Mouse (Mus musculus): ENCODE results near the gene Abcb10. TPM values are rescaled to one million over a fixed set of nuclear protein-coding genes. Genes with fewer than 3 reads are reported as not detected.
"Not testable (repeated sequence)": the region's sequence is repeated elsewhere in the genome, so short reads cannot be mapped to it uniquely, and the experiment has no call there.

The Abcb10 gene
- total RNA-seq (2014; rRNA removed; ENCODE audit: low replicate concordance) (34.5 and 48.2 TPM in 2 replicates), polyA plus RNA-seq (2015; fragmentation: Nextera tagmentation; extraction: Ambion mirVana) (17.1 and 17.2 TPM in 2 replicates)

DNA sequence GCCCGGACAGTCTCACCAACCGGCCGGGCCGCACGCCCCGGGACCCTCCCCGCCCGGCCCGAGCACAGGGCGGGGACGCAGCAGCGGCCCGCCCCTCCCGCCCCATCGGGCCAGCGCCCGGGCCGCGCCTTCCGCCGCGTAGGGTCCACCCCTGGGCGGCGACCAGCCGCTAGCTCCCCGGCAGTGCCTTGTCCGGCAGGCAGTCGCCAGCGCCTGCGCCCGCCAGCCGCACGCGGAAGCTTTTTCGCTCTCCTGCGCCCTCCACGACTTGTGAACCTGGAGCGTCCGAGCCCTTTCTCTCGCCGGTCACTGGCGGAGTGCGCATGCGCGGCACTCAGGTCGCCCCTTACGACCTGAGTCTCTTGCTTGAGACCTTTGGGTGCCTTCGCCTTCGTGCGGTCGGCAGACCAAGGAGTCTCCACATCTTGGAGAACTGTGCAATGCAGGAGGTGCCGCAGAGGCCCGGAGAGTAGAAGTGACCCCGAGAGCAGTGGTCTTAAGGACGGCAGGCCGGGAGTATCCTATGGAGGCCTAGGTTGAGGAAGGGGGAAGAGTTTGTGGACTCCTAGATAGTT is at the start of gene Abcb10:
Abcb10 (minus strand) TSS at position 297 of the 575 bp plus-strand sequence.
- Histone ChIP-seq H3K9me3 (replicated peaks; ENCODE audit: control insufficient read depth, low read length) (no peaks in the 10 kb centered on the region), H3K4me1 (ENCODE audit: control insufficient read depth, insufficient read depth) (peaks cover 10% of the 10 kb centered on the region), H3K4me3 (ENCODE audit: low read depth, low read length) (peak within 1 kb of the TSS; percentile 83), H3K4me2 (ENCODE audit: low read depth, low read length) (peak within 1 kb of the TSS; percentile 98), H3K36me3 (replicated peaks; ENCODE audit: control insufficient read depth, insufficient read depth, low read length) (no peaks in the 10 kb centered on the region), H3K27ac (ENCODE audit: low read depth) (peak within 1 kb of the TSS; percentile 91), H3K9ac (replicated peaks; ENCODE audit: low read depth, low read length) (peak within 1 kb of the TSS; percentile 76), H3K27me3 (ENCODE audit: control insufficient read depth, insufficient read depth, low read length) (no peaks in the 10 kb centered on the region)
- WGBS, result under 1% methylated on average over 53 of the region's 56 CpGs
- ATAC-seq (ENCODE audit: insufficient read depth, low read depth) (peak; percentile 95), DNase-seq (ENCODE audit: low spot score) (peak; percentile 87)
- TF ChIP-seq CTCF (IDR thresholded peaks at IDR 0.05; ENCODE audit: low read depth), result no peak

DNA sequence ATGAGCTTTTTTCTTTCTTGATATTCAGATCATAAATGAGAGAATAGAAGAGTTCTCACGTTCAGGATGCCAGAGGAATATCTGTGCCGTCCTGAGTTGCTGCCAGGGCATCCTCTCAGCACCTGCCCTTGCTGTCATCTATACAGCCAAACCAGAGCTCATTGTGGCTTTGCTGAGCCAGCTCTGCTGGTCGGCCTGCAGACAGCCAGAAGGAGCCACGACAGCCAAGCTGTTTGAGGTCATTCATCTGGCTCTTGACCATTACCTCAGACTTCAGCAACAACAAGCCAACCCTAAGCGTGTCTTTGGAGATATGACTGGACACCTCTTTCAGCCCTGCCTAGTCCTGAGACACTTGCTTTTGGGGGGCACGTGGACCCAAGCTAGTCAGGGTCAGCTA is 44.9 kb upstream of the Abcb10 start:
- H3K27ac ChIP-seq (ENCODE audit: low read depth), result no peak overlapping the region
- H3K4me3 ChIP-seq (ENCODE audit: low read depth, low read length), result no peak overlapping the region
- TF ChIP-seq CTCF (IDR thresholded peaks at IDR 0.05; ENCODE audit: low read depth), result no peak
- TF ChIP-seq EP300 (IDR thresholded peaks at IDR 0.05; ENCODE audit: low read depth), result no peak
- no peaks in the 10 kb centered on the region for H3K27me3 ChIP-seq (ENCODE audit: control insufficient read depth, insufficient read depth, low read length)
- H3K36me3 ChIP-seq (replicated peaks; ENCODE audit: control insufficient read depth, insufficient read depth, low read length), result peaks cover 71% of the 10 kb centered on the region
- no peak overlapping the region for H3K9ac ChIP-seq (replicated peaks; ENCODE audit: low read depth, low read length)
- H3K4me1 ChIP-seq (ENCODE audit: control insufficient read depth, insufficient read depth), result no peaks in the 10 kb centered on the region
- no peak overlapping the region for H3K4me2 ChIP-seq (ENCODE audit: low read depth, low read length)
- 81% methylated on average over 6 of the region's 6 CpGs for WGBS
- no peaks in the 10 kb centered on the region for H3K9me3 ChIP-seq (replicated peaks; ENCODE audit: control insufficient read depth, low read length)
- DNase-seq (ENCODE audit: low spot score) (no peak), ATAC-seq (ENCODE audit: insufficient read depth, low read depth) (no peak)

- H3K27ac ChIP-seq (ENCODE audit: low read depth); DNase-seq (ENCODE audit: low spot score); H3K9me3 ChIP-seq (replicated peaks; ENCODE audit: control insufficient read depth, low read length); H3K4me3 ChIP-seq (ENCODE audit: low read depth, low read length); H3K4me1 ChIP-seq (ENCODE audit: control insufficient read depth, insufficient read depth); H3K4me2 ChIP-seq (ENCODE audit: low read depth, low read length); ATAC-seq (ENCODE audit: insufficient read depth, low read depth); H3K27me3 ChIP-seq (ENCODE audit: control insufficient read depth, insufficient read depth, low read length); H3K9ac ChIP-seq (replicated peaks; ENCODE audit: low read depth, low read length): not testable (repeated sequence)
- 74% methylated on average over 2 of the region's 2 CpGs for WGBS
- H3K36me3 ChIP-seq (replicated peaks; ENCODE audit: control insufficient read depth, insufficient read depth, low read length), result peaks cover 61% of the 10 kb centered on the region
Observed at GRCm38 (mm10) chr8:124026265-124026664, 43.3 kb upstream of the Abcb10 start.

- H3K36me3 ChIP-seq (replicated peaks; ENCODE audit: control insufficient read depth, insufficient read depth, low read length), result peaks cover 17% of the 10 kb centered on the region
- no peak for TF ChIP-seq EP300 (IDR thresholded peaks at IDR 0.05; ENCODE audit: low read depth)
- TF ChIP-seq CTCF (IDR thresholded peaks at IDR 0.05; ENCODE audit: low read depth), result no peak
- H3K4me2 ChIP-seq (ENCODE audit: low read depth, low read length), result peak within 1 kb of the TSS; percentile 95
- H3K9ac ChIP-seq (replicated peaks; ENCODE audit: low read depth, low read length), result peak within 1 kb of the TSS; percentile 81
- peak within 1 kb of the TSS; percentile 92 for H3K4me3 ChIP-seq (ENCODE audit: low read depth, low read length)
- DNase-seq (ENCODE audit: low spot score), result peak; percentile 86
- H3K4me1 ChIP-seq (ENCODE audit: control insufficient read depth, insufficient read depth), result peaks cover 29% of the 10 kb centered on the region
- H3K9me3 ChIP-seq (replicated peaks; ENCODE audit: control insufficient read depth, low read length), result no peaks in the 10 kb centered on the region
- H3K27ac ChIP-seq (ENCODE audit: low read depth), result peak within 1 kb of the TSS; percentile 91
- H3K27me3 ChIP-seq (ENCODE audit: control insufficient read depth, insufficient read depth, low read length), result no peaks in the 10 kb centered on the region
- peak; percentile 89 for ATAC-seq (ENCODE audit: insufficient read depth, low read depth)
- 2% methylated on average over 49 of the region's 74 CpGs for WGBS
Observed at GRCm38 (mm10) chr8:124021237-124022227, 38.6 kb upstream of the Abcb10 start, which contains the start of the genes Taf5l and Urb2. Gene Taf5l, minus strand, starts transcription at chr8:124021397. Gene Urb2, plus strand, starts transcription at chr8:124021508.

DNA sequence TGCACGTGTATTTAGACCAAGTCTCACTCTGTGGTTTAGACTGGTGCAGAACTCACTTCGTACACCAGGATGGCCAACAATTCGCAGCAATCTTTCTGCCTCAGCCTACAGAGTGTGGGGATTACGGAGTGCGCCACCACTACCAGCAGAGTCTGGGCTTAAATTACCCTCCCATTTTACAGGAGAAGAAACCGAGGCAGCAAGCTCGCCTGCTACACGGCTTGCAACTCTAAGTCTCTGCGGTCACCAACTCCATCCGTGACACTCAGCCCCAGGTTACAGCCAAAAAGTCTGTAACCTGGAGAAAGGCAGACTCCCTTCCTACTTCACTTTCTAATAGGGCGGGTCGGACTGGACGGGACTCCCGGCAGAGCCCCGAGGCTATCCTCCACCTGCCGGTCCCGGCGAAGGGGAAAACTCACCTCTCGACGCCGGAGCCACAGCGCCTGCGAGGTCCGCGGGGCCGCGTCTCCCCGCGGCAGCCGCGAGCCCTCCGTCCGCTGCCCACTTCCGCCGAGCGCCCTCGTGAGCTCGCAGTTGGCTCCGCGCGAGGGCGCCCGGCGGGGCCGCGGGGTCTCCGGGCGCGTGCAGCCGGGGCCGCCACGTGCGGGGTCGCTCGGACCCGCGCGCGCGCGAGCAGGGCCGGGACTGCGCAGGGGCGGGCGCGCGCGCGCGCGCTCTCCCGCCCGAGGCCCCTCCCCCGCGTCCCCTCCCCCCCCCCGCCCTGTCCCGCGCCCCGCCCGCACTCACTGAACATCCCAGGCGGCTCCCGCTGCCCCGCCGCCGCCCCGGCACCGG is 37.7 kb upstream of the Abcb10 start:
- H3K9ac ChIP-seq (replicated peaks; ENCODE audit: low read depth, low read length), result peak overlapping the region; percentile 81
- ATAC-seq (ENCODE audit: insufficient read depth, low read depth), result peak; percentile 87
- TF ChIP-seq CTCF (IDR thresholded peaks at IDR 0.05; ENCODE audit: low read depth), result no peak; the same call in 1 of the 2 replicates
- no peak for TF ChIP-seq EP300 (IDR thresholded peaks at IDR 0.05; ENCODE audit: low read depth)
- peak overlapping the region; percentile 92 for H3K4me3 ChIP-seq (ENCODE audit: low read depth, low read length)
- peak overlapping the region; percentile 95 for H3K4me2 ChIP-seq (ENCODE audit: low read depth, low read length)
- peak overlapping the region; percentile 91 for H3K27ac ChIP-seq (ENCODE audit: low read depth)
- H3K27me3 ChIP-seq (ENCODE audit: control insufficient read depth, insufficient read depth, low read length), result no peaks in the 10 kb centered on the region
- peaks cover 29% of the 10 kb centered on the region for H3K4me1 ChIP-seq (ENCODE audit: control insufficient read depth, insufficient read depth)
- peaks cover 10% of the 10 kb centered on the region for H3K36me3 ChIP-seq (replicated peaks; ENCODE audit: control insufficient read depth, insufficient read depth, low read length)
- H3K9me3 ChIP-seq (replicated peaks; ENCODE audit: control insufficient read depth, low read length), result no peaks in the 10 kb centered on the region
- WGBS, result under 1% methylated on average over 54 of the region's 87 CpGs
- DNase-seq (ENCODE audit: low spot score), result peak; percentile 44
